Mouse (Mus musculus): Measurements from ENCODE around the gene Rack1.
"Not testable (repeated sequence)": the region's sequence is repeated elsewhere in the genome, so short reads cannot be mapped to it uniquely, and the experiment has no call there.

Rack1 gene

DNA sequence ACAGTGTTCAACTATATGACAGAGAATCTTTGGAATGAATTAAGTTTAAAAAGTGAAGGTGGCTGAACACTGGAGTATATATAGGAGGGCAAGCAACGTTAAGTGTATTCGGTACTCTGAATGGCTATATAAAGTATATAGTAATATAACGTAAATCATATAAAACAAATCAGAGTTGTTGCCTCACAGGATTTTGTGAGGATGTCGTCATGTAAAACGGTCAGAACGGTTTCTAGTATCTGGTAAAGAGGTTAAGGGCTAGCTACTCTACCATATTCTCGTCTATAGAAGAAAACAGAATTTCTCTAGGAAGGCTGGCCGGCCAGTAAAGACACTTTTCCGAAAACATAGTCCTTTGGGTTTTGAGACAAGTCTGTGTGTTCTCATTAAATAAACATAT, 17.7 kb downstream of the Rack1 start:
- DNase-seq (ENCODE audit: low read depth, low spot score), result peak; percentile 40

DNA sequence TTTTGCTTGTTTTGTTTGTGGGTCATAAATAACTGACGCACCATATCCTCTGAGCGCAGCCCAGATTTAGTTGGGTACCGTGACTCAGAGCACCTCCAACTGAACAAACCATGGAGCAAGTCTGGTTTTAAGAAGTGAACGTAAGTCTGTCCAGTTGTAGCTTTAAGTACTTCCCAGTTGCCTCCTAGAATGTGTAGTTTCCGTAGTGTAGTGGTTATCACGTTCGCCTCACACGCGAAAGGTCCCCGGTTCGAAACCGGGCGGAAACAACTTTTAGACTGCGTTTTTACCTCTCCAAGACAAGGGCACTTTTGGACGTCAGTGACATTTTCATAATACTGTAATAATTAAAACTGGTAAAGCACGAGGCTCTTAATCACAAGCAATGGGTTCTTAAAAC, 18.2 kb downstream of the Rack1 start:
- peak; percentile 95 for DNase-seq (ENCODE audit: low read depth, low spot score)

DNA sequence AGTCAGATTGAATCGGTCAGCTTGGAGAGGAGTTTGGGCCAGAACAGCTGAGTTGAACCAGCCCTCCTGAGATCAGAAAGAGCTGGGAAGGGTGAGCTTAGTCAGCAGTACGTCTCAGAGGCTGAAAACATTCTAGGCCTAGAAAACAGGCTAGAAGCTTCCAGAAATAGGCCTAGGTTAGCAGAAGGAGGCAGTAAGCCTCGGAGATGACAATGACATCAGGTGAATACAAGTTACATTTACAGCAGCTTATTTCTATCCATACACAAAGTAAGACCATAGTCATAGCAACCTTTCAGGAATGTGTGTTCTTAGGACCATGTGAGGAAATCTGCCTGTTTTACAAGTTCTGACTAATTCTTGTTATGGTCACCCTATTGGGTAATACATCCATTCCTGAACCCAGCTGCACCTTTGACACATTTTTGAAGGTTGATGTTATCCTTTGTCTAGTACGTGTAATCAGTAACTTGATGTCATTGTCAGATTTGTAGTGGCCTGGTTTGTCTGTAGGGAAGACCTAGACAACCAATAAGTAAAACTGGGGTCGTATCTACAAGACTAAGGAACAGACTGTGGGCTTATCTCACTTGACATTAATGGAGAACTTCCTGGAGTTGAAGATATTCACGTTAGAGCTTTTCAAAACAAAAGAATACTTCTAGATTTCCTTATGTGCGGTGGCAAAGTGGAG, 19.6 kb downstream of the Rack1 start:
- DNase-seq (ENCODE audit: low read depth, low spot score), result no peak

DNA sequence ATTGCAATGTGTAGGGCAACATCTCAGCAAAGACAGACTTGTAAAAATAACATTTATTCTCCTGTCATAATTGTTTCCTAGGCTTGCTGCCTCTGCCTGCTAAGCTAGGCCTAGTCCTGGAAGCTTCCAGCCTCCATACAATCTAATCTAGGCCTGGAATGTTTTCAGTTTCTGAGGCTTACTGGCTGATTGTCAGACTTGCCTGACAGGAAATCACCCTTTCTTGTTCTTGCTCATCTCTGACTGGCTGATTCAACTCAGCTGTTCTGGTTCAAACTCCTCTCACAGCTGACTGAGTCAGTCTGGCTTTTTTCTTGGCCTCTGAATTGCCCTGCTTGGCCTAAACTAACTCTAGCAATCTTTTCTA, 20.2 kb downstream of the Rack1 start:
- peak; percentile 34 for DNase-seq (ENCODE audit: low read depth, low spot score)

DNA sequence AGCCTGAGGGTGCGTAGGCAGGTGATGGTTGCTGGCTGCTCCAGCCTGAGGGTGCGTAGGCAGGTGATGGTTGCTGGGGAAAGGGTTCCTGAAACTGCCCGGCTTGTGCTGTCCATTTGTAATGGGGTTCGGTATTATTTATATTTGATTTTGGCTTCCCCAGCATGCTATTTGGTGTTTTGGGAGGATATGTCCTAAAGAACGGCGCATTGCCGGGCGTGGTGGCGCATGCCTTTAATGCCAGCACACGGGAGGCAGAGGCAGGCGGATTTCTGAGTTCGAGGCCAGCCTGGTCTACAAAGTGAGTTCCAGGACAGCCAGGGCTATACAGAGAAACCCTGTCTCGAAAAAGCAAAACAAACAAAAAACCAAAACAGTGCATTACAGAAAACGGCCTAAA, 21.2 kb downstream of the Rack1 start:
- DNase-seq (ENCODE audit: low read depth, low spot score), result not testable (repeated sequence)

DNA sequence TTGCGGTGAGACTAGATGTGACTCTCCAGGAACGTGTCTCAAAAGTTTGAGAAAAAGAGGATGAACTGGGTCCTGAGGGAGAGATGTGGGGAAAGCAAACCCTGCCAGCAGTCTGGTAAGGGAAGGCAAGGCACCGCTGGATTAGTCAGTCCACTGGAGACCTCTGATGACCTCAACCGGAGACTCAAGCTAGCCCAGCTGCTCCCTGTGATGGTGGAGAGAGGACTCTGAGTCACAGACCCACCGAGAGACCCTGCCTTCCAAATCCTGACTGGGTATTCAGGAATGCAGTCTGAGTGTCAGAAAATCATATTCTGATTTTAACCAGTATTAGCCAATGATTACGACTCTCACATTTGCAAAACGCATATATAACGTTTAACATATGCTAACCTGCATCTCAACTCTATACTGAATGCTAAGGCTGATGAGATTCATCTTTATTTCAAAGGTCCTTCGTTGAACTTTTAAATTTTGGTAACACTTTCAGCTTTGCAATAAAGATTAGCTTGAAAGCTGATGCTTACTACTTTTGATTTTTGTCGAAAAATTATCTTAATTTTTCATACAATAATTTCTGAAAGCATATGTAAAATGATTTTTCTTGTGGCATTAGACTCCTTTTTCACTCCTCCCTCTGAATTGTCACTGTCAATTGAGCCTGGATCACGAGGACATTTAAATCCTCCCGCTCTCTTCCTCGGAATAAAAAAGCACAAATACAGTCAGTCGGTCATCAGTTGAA, 22.8 kb downstream of the Rack1 start:
- DNase-seq (ENCODE audit: low read depth, low spot score), result no peak

DNA sequence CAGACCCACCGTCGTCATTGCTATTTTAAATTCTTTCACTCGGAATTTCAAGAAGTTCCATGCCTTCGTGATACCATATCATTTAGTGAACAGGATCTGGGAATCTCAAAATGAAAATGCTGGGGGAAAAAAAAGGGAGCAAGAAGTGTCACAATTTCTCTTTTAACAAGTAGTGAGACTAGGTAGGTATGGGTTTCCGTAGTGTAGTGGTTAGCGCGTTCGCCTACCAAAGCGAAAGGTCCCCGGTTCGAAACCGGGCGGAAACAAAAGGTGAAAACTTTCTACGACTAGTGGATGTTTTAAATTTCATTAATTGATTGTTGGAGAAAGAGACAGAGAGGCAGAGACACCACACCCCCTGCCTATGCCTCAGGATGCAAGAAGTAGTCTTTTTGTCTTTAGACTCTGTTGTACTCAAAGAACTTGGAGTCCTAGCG, 23.4 kb downstream of the Rack1 start:
- DNase-seq (ENCODE audit: low read depth, low spot score), result peak; percentile 91

DNA sequence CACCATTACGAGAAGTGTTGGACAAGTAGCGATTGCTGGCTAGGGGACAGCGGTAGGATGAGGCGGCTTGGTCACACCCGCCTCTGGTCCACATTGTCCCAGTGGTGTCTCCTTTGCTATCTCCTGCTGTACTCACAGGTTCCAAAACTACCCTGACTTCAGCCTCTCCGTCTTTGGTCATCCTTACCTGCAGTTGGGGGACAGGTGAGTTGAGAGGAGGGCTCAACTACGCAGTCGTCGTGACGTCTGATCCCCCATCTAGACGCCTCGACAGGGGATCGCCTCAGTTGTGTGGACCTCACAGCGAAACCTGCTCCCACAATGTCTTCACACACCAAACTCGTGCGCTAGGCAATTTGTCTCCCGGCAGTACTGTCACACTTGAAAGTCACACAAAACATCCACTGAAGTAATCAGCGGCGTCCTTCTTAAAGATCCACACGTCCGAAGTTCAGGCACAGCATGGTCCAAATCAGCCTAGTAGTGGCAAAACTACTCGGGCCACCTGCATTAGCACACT, 24.2 kb downstream of the Rack1 start:
- peak; percentile 33 for DNase-seq (ENCODE audit: low read depth, low spot score)

DNA sequence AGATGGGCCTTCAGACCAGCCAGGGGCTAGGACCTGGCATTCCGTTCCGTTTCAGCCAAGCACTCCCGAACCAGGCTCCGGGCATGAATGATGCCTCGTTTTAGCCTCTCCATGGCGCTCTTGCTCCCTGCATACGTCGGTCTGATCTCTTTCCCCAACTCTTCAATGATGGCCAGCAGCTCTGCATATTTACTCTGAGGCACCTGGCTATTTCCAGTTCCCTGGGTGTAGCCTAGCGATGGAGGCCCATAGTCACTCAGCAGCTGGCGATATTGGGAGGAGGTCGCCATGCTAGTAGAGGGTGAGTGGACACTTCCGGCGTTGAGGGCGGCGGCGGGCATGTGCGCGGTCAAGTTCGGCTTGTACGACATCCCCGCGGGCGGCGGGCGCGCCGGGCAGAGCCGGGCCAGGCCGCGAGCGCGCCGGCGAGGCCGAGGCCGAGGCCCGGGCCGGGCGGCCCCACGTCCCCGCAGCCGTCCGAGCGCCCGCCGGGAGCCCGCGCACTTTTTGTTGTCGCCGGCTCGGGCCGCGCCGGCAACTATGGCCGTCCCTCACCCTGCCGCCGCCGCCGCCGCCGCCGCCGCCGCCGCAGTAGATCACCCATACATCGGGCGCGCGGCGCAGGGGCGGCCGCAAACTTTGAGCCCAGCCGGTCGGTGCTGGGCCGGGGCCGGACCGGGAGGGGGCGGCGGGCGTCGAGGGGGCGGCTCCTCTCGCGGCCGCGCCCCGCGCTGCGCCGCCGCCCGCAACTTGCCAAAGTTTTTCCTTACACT, 26.0 kb downstream of the Rack1 start, which contains the start of the genes Trim7 and Gm12184:
Trim7 (plus strand) TSS at position 162 of the 773 bp plus-strand sequence.
Gm12184 (minus strand) TSS at position 677 of the 773 bp plus-strand sequence.
- DNase-seq (ENCODE audit: low read depth, low spot score), result not testable (repeated sequence)

DNA sequence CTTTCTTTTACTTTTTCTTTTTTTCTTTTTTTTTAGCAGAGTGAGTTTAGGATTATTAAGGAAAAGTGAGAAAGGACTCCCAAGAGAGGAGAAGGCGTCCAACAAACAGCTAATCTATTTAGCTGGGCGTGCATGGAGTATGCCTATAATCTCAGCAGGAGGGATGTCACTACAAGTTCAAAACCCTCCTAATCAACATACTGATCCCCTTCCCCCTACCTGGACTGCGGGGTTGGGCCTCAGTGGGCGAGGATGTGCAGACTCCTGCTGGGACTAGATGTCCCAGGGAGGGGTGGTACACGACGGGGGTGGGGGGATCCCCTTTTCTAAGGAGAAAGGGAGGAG, 26.6 kb downstream of the Rack1 start:
- DNase-seq (ENCODE audit: low read depth, low spot score), result peak; percentile 45

DNA sequence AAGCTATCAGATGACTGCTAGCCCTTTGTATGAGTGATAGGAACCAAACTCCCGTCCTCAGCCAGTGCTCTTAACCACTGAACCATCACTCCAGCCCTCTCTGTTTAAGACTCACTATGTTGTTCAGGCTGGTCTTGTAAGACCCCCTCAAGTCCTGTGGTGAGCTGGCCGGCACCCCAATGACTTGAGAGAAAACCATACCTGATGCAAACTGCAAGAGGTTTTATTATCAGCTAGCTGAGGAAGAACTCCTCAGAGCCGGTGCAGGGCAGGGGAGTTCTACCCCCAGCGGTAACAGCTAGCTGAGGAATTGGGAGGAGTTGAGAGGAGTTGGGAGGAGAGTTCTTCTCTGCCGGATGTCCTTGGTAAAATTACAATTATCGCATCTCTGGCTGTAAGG, 27.8 kb downstream of the Rack1 start:
- no peak for DNase-seq (ENCODE audit: low read depth, low spot score)

DNA sequence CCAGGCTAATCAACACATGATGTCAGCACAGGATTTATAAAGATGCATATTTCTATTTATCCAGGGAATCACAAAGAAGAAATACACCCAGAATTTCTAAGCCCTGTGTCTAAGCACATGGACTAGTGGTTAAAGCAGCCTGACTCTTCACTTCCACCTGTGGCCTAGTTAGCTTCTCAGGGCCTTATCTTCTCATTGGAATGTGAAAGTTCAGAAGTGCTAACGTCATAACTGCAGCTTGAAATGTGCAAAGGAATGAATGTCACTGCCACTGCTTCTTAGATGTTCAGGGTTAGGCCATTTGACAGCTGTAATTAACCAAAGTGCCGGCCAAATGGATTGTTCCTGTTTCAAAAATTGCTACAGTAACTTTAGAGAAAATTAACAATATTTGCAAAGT, 30.1 kb downstream of the Rack1 start:
- no peak for DNase-seq (ENCODE audit: low read depth, low spot score)

DNA sequence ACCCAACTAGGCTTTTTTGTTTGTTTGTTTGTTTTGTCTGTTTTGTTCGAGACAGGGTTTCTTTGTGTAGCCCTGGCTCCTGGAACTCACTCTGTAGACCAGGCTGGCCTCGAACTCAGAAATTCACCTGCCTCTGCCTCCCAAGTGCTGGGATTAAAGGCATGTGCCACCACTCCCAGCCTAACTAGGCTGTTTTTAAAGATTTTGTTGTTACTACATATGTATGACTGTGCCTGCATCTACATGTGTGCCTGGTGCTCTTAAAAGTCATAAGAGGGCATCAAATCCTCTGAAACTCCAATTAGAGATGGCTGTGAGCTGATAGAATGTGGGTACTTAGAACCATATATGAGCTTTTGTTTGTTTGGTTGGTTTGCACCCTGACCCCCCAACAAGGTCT, 31.1 kb downstream of the Rack1 start:
- DNase-seq (ENCODE audit: low read depth, low spot score), result no peak

DNA sequence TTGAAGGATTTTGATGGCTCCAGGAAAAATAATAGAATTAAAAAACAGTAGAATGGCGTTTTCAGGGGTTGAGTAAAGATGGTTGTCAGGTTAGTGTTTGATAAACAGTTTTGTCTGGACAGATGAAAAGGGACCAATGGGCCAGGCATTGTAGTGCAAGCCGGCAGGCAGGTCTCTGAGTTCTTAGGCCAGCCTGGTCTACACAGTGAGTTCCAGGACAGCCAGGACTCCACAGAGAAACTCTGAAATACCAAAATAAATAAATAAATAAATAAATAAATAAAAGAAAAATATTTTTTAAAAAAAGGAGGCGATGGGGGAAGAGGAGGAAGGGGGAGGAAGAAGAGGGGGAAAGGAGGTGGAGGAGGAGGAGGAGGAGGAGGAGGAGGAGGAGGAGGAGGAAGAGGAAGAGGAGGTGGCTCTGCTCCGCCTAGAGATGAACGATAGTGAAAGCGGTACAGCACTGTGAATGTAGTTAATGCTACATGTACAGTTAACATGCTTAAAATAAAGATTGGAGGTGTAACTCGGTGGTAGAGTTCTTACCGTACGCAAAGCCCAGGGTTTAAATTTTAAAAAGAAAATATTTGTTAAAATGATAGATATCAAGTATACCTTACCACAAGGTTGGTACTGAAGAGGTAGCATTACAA, 33.1 kb downstream of the Rack1 start:
- DNase-seq (ENCODE audit: low read depth, low spot score), result peak; percentile 51

DNA sequence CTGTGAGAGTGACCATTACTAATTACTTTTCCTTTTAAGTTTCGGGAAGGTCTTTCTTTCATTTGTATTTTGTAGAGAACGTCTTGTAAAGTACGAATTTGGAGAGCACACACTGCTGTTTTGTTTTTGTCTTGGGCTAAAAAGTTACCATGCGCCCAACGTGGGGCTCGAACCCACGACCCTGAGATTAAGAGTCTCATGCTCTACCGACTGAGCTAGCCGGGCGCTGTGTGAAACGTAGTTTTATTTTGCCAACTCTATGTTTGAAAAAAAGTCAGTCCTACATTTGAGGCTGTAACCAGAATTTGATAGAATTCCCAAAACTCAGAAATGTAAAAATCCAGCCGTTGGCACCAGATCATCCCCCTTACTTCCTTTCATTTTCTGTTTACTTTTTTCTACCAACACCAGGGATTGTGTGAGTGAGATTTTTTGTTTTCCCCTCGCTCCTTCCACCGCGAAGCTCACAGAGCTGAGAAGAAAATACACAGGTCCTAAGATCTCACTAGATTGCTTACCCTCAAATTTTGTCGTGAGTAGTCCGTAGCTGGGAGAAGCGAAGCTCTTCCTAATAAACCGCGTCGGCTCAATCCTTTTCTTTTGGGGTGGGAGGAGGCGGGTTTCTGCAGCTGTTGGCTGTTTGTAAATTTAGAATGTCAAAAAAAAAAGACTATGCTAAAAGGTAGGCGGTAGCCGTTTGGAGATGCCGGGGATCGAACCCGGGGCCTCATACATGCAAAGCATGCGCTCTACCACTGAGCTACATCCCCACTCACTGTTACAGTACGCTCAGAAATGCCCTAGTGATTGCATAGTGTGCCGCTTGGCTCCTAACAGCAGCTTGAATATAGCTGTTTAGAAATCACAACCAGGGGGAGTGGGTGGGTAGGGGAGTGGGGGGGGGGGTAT, 33.9 kb downstream of the Rack1 start:
- DNase-seq (ENCODE audit: low read depth, low spot score), result peak; percentile 94

DNA sequence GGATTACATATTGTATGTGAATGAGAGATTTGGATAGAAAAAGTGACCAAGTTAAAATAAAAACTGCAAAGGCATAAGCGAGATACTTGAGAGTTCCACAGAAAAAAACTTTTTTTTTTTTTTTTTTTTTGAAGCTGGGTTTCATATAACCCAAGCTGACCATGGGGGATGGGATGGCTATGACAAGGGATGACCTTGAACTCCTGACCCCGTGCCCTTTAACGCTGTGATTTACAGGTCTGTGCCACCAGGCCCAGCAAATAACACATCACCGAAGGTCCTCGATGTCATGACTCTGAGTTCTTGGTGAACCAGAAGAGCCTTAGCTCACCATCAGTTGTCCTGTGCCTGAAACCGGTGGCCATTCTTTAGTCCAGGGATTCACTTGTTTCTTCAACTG, 35.8 kb downstream of the Rack1 start:
- DNase-seq (ENCODE audit: low read depth, low spot score), result no peak

DNA sequence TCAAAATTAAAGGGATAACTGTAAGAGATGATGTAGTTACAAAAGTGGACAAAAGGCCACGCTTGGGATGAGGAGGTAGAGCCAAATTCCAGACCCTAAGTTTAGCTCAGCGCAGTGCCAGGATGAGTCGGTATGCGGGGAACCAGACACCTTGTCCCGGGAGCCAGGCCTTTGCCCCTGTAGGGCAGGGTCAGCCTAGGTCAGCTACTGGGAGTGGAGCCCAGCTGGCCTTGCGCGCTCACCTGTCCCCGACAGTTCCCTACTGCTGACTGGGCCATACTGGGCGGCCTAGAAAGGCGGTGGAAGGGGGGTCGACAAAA, 36.8 kb downstream of the Rack1 start:
- no peak for DNase-seq (ENCODE audit: low read depth, low spot score)

DNA sequence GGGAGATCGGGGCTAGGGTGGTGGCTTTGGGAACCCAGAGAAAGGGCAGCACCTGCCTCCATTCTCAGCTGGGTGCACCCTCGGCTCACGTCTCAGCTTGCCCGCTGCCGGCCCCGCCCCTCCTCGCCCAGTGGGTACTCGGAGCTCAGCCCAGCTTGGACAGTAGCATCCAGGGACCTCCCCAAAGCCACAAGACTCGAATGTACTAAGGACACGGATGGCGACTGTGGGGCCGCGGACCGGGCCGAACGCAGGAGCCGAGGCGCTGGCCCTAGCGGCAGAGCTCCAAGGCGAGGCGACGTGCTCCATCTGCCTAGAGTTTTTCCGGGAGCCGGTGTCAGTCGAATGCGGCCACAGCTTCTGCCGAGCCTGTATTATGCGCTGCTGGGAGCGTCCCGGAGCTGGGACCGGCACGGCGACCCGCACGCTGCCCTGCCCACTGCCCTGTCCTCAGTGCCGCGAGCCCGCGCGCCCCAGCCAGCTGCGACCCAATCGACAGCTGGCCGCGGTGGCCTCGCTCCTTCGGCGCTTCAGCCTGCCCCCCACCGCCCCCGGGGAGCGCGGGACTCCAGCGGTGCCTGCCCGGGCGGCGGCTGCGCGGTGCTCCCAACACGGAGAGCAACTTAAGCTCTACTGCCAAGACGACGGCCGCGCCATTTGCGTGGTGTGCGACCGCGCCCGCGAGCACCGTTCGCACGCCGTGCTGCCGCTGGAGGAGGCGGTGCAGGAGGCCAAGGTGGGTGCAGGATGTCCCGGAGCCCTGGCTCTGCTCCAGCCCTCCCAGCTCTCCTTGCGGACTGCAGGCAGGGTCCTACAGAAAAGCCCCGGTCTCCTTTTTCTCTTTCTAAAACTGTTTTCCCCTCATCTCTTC, 37.4 kb downstream of the Rack1 start:
- DNase-seq (ENCODE audit: low read depth, low spot score), result peak; percentile 78

DNA sequence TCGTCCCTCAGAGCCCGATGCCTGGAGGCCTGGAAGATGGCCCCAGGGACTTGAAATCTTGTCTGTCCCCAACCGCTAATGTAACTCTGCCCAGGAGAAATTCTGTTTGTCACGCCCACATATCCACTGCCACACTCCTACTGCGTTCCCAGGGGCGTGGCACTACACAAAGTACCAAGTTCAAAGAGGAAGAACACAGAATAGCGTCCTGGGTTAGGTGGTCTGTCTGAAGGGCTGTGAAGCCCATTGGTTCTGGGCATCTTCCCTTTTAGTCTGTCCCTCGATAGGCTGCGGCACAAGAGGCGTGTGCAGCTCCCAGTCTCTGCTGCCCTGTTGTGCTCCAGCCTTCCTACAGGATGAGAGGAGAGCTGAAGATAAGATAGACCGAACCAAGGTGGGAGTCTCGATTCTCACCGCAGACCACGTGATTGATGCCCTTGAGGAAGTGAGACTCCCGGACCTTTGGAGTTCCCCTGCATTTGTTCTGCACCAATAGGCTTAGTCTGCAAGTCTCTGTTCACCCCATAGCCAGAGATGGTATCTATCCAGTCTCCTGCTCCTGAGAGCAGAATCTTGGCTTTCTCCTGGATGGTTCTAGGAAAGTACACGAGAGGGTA, 38.2 kb downstream of the Rack1 start:
- DNase-seq (ENCODE audit: low read depth, low spot score), result peak; percentile 59
